Mouse (Mus musculus): ENCODE results near the gene Wdr31. TPM values are rescaled to one million over a fixed set of nuclear protein-coding genes. Genes with fewer than 3 reads are reported as not detected.

The Wdr31 gene
- polyA plus RNA-seq, 1 experiment from 2014 or later, result 0.88 TPM

DNA sequence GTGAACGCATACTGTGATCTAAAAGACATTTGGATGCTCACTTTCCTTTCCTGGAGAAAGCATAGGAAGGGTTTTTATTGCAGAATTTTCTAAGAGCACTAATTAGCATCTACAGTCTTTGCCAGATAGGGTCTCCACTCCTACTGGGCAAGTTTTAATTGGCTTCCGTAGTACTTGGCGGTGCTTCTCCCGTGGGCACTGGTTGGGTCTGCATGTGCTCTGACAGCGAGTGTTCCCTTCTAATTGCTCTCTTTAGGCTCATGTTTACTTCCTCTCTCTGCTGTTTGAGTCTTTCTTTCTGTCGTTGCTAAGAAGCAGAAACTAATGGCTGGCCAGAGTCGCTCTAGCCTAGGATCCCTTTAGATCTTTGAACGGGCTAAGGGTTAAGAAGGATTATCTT, 52.2 kb downstream of the Wdr31 start:
- Histone ChIP-seq H3K9me3 (replicated peaks) (no peaks in the 10 kb centered on the region), H3K4me1 (replicated peaks) (no peaks in the 10 kb centered on the region), H3K4me3 (replicated peaks) (no peak overlapping the region), H3K36me3 (replicated peaks) (peaks cover 100% of the 10 kb centered on the region), H3K27ac (replicated peaks) (no peak overlapping the region), H3K4me2 (no peak overlapping the region), H3K27me3 (no peaks in the 10 kb centered on the region), H3K9ac (no peak overlapping the region)
- ATAC-seq (ENCODE audit: insufficient read depth), result no peak
- 84% methylated on average over 8 of the region's 8 CpGs for WGBS (ENCODE audit: insufficient replicate concordance)

DNA sequence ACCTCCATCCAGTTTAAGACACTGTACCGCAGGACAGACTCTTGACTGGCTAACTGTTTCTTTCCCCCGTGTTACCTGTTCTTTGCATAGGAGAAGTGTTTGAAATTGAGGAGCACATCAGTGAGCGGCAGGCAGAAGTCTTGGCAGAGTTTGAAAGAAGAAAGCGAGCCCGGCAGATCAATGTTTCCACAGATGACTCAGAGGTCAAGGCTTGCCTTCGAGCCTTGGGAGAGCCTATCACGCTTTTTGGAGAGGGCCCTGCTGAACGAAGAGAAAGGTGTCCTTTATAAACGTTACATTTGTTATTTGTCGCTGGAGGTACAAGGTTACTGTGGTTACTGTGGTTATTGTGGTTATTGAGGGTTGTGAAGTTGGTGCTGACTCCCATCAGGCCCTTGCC, 59.1 kb downstream of the Wdr31 start:
- Histone ChIP-seq H3K9me3 (replicated peaks) (no peaks in the 10 kb centered on the region), H3K4me2 (no peak overlapping the region), H3K27me3 (no peaks in the 10 kb centered on the region), H3K9ac (no peak overlapping the region), H3K27ac (replicated peaks) (no peak overlapping the region), H3K4me3 (replicated peaks) (no peak overlapping the region), H3K36me3 (replicated peaks) (peaks cover 65% of the 10 kb centered on the region), H3K4me1 (replicated peaks) (peaks cover 26% of the 10 kb centered on the region)
- no peak for ATAC-seq (ENCODE audit: insufficient read depth)
- WGBS (ENCODE audit: insufficient replicate concordance), result 67% methylated on average over 10 of the region's 10 CpGs

GRCm38 (mm10) chr4:62410325-62410724, 60.4 kb downstream of the Wdr31 start:
- ATAC-seq (ENCODE audit: insufficient read depth), result no peak
- no peaks in the 10 kb centered on the region for H3K9me3 ChIP-seq (replicated peaks)
- peak overlapping the region; percentile 87 for H3K4me2 ChIP-seq
- H3K4me1 ChIP-seq (replicated peaks), result peaks cover 39% of the 10 kb centered on the region
- peak overlapping the region; percentile 74 for H3K4me3 ChIP-seq (replicated peaks)
- WGBS (ENCODE audit: insufficient replicate concordance), result 65% methylated on average over 2 of the region's 2 CpGs
- peak overlapping the region; percentile 77 for H3K9ac ChIP-seq
- no peaks in the 10 kb centered on the region for H3K27me3 ChIP-seq
- no peak overlapping the region for H3K27ac ChIP-seq (replicated peaks)
- peaks cover 54% of the 10 kb centered on the region for H3K36me3 ChIP-seq (replicated peaks)

GRCm38 (mm10) chr4:62409615-62410014, 61.1 kb downstream of the Wdr31 start:
- H3K27ac ChIP-seq (replicated peaks), result peak overlapping the region; percentile 84
- H3K36me3 ChIP-seq (replicated peaks), result peaks cover 54% of the 10 kb centered on the region
- peak overlapping the region; percentile 74 for H3K4me3 ChIP-seq (replicated peaks)
- 17% methylated on average over 6 of the region's 6 CpGs for WGBS (ENCODE audit: insufficient replicate concordance)
- no peaks in the 10 kb centered on the region for H3K27me3 ChIP-seq
- H3K4me2 ChIP-seq, result peak overlapping the region; percentile 87
- peak overlapping the region; percentile 77 for H3K9ac ChIP-seq
- ATAC-seq (ENCODE audit: insufficient read depth), result no peak
- no peaks in the 10 kb centered on the region for H3K9me3 ChIP-seq (replicated peaks)
- peaks cover 39% of the 10 kb centered on the region for H3K4me1 ChIP-seq (replicated peaks)

DNA sequence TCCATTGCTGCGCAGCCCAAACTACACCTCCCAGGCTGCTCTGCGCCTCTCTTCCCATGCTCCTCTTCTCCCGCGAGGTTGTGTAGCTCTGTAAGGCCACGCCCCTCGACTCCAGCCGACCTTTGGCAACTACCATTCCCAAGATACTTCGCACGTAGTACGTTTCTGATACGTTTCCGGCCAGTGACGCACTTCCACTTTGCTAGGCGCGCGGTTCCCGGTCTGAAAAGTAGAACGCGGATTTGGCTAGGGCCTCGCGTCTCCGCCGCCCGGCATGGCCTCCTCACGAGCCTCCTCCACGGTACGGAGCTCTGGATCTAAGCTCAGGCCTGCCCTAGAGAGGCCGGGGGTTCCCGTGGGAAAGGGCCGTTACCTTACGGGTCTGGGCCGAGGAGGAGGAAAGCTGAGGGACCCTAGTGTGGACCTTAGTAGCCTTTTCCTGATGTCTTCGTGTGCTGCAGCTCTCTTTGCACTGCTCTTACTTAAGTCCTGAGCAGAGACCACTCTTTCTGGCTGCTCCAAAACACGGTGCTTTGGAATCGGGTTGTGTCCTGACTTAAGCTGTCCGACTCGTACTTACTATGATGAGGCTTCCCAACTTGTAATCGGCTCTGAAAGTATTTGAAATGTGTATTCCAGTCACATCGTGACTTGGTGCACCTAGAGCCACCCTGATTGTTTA, 62.0 kb downstream of the Wdr31 start, which contains the start of the genes Cdc26 and Prpf4:
Gene Cdc26, minus strand, starts transcription at position 42 of the 682 bp plus-strand sequence.
Gene Prpf4, plus strand, starts transcription at position 197 of the 682 bp plus-strand sequence.
- H3K4me2 ChIP-seq, result peak within 1 kb of the TSS; percentile 87
- peaks cover 52% of the 10 kb centered on the region for H3K36me3 ChIP-seq (replicated peaks)
- H3K27ac ChIP-seq (replicated peaks), result peak within 1 kb of the TSS; percentile 85
- peak; percentile 99 for ATAC-seq (ENCODE audit: insufficient read depth)
- H3K4me1 ChIP-seq (replicated peaks), result peaks cover 39% of the 10 kb centered on the region
- no peaks in the 10 kb centered on the region for H3K27me3 ChIP-seq
- H3K9me3 ChIP-seq (replicated peaks), result no peaks in the 10 kb centered on the region
- peak within 1 kb of the TSS; percentile 74 for H3K4me3 ChIP-seq (replicated peaks)
- under 1% methylated on average over 39 of the region's 39 CpGs for WGBS (ENCODE audit: insufficient replicate concordance)
- peak within 1 kb of the TSS; percentile 77 for H3K9ac ChIP-seq

DNA sequence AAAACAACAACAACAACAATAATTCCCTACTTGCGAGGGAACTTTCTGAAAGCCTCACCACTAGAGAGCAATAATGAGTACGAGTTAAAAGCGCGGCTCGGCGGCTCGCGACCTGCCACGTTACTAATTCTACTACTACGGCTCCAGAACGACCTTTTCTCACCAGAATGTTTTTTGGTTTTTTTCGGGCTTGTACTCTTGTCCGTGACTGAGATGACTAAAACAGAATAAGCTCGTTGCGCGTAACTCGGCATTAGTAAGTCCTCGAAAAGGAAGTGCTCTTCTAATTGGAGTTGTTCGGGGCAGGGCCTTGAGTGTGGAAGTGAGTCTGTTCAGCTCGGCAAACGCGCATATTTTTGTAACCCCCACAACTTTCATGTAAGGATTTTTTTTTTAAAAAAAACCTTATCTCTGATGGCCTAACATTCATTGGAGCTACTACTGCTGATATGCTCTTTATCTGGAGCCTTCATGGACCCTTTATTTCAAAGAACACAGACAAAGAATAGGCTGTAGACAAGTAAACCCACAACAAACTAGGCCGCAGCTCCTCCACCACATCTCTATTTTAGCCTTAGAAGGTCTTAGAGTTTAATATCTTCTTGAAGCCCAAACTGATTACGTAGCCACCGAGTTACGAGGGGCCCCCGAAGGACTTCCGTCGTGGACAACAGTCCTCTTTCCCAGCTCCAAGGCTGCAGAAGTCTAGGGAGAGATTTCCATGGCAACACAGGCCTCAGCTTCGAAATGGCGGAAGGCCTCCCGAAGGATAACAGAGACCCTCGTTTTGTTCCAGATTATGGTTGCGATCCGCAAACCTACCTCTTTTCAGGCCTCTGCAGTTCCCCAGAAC, 62.7 kb downstream of the Wdr31 start:
- Histone ChIP-seq H3K36me3 (replicated peaks) (peaks cover 52% of the 10 kb centered on the region), H3K9ac (peak overlapping the region; percentile 67), H3K4me2 (peak overlapping the region; percentile 87), H3K27ac (replicated peaks) (peak overlapping the region; percentile 85), H3K9me3 (replicated peaks) (no peaks in the 10 kb centered on the region), H3K4me1 (replicated peaks) (peaks cover 39% of the 10 kb centered on the region), H3K27me3 (no peaks in the 10 kb centered on the region), H3K4me3 (replicated peaks) (peak overlapping the region; percentile 74)
- peak; percentile 46 for ATAC-seq (ENCODE audit: insufficient read depth)
- WGBS (ENCODE audit: insufficient replicate concordance), result under 1% methylated on average over 35 of the region's 35 CpGs

DNA sequence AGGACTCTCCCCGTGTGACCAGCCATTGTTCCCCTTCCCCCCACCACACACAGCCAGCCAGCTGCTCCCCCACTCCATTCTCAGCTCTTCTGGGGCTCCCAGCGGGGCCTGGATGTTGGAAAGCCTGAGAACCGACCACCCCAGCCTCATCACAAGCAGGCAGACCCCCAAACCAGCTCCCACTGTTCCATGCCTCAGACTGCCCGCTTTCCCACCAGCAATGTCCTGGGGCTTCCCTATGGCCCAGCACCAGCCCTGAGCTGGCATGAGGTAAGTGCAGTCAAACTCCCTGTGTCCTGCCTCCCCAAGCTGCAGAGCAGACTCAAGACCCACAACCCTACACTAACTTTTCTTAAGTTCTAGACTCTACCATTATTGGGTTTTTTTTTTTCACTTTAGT, 64.6 kb downstream of the Wdr31 start:
- Histone ChIP-seq H3K27me3 (no peaks in the 10 kb centered on the region), H3K4me1 (replicated peaks) (peaks cover 34% of the 10 kb centered on the region), H3K9me3 (replicated peaks) (no peaks in the 10 kb centered on the region), H3K4me3 (replicated peaks) (no peak overlapping the region), H3K9ac (no peak overlapping the region), H3K36me3 (replicated peaks) (peaks cover 52% of the 10 kb centered on the region), H3K27ac (replicated peaks) (no peak overlapping the region), H3K4me2 (no peak overlapping the region)
- 78% methylated on average over 4 of the region's 4 CpGs for WGBS (ENCODE audit: insufficient replicate concordance)
- no peak for ATAC-seq (ENCODE audit: insufficient read depth)

DNA sequence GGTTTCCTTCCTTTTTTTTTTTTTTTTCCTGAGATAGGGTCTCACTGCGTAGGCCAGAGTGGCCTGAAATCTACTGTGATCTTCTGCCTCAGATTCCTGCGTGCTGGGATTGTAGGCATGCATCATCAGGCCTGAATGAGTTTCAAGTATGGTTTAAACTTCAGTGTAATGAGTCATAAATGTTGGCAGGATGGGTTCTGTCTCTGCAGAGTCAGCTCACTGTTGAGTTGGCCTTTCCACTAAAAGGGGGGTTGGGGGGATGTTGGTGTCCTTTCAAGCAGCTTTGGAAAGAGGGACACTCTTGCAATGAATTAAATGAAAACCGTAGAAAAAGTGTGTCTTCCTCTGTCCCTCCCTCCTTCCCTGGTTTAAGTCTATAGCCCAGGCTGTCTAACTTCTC, 71.7 kb downstream of the Wdr31 start:
- H3K4me3 ChIP-seq (replicated peaks), result no peak overlapping the region
- peaks cover 89% of the 10 kb centered on the region for H3K36me3 ChIP-seq (replicated peaks)
- H3K4me1 ChIP-seq (replicated peaks), result no peaks in the 10 kb centered on the region
- H3K4me2 ChIP-seq, result no peak overlapping the region
- no peaks in the 10 kb centered on the region for H3K9me3 ChIP-seq (replicated peaks)
- no peak for ATAC-seq (ENCODE audit: insufficient read depth)
- no peak overlapping the region for H3K9ac ChIP-seq
- 86% methylated on average over 3 of the region's 3 CpGs for WGBS (ENCODE audit: insufficient replicate concordance)
- H3K27me3 ChIP-seq, result no peaks in the 10 kb centered on the region
- no peak overlapping the region for H3K27ac ChIP-seq (replicated peaks)

Other genes with a start within 250 kb of the Wdr31 start
- 0.31 and 0.43 TPM in 2 replicates for gene Zfp37, start 239.8 kb downstream of the Wdr31 start, polyA plus RNA-seq (2015; fragmentation: Nextera tagmentation; extraction: Ambion mirVana)
- gene Slc31a2, start 208.3 kb downstream of the Wdr31 start, polyA plus RNA-seq (2015; fragmentation: Nextera tagmentation; extraction: Ambion mirVana), result 9.1 and 9.8 TPM in 2 replicates
- gene Fkbp15, start 110.3 kb downstream of the Wdr31 start, polyA plus RNA-seq (2015; fragmentation: Nextera tagmentation; extraction: Ambion mirVana), result 14.1 and 15.6 TPM in 2 replicates
- gene Slc31a1, start 110.2 kb downstream of the Wdr31 start, polyA plus RNA-seq (2015; fragmentation: Nextera tagmentation; extraction: Ambion mirVana), result 51.4 and 57.0 TPM in 2 replicates
- 53.5 and 57.4 TPM in 2 replicates for gene Cdc26, start 62.3 kb downstream of the Wdr31 start, polyA plus RNA-seq (2015; fragmentation: Nextera tagmentation; extraction: Ambion mirVana)
- 9.1 and 9.3 TPM in 2 replicates for gene Prpf4, start 62.1 kb downstream of the Wdr31 start, polyA plus RNA-seq (2015; fragmentation: Nextera tagmentation; extraction: Ambion mirVana)
- gene Rnf183, start 35.6 kb downstream of the Wdr31 start, polyA plus RNA-seq (2015; fragmentation: Nextera tagmentation; extraction: Ambion mirVana), result not detected in 2 replicates
- 0.22 and 0.32 TPM in 2 replicates for gene Bspry, start 9.2 kb upstream of the Wdr31 start, polyA plus RNA-seq (2015; fragmentation: Nextera tagmentation; extraction: Ambion mirVana)
- 7.8 and 9.6 TPM in 2 replicates for gene Hdhd3, start 32.6 kb upstream of the Wdr31 start, polyA plus RNA-seq (2015; fragmentation: Nextera tagmentation; extraction: Ambion mirVana)
- 582 and 589 TPM in 2 replicates for gene Alad, start 49.0 kb upstream of the Wdr31 start, polyA plus RNA-seq (2015; fragmentation: Nextera tagmentation; extraction: Ambion mirVana)
- gene Pole3, start 54.2 kb upstream of the Wdr31 start, polyA plus RNA-seq (2015; fragmentation: Nextera tagmentation; extraction: Ambion mirVana), result 51.3 and 52.9 TPM in 2 replicates
- 0.06 and 0.15 TPM in 2 replicates for gene 4933430I17Rik, start 54.5 kb upstream of the Wdr31 start, polyA plus RNA-seq (2015; fragmentation: Nextera tagmentation; extraction: Ambion mirVana)
- 5.4 and 5.8 TPM in 2 replicates for gene Rgs3, start 89.0 kb upstream of the Wdr31 start, polyA plus RNA-seq (2015; fragmentation: Nextera tagmentation; extraction: Ambion mirVana)

Data from liver, embryonic 15.5 days (tissue).